Mouse (Mus musculus): ENCODE measurements around the gene Kcnma1. TPM values are rescaled to one million over a fixed set of nuclear protein-coding genes. Genes with fewer than 3 reads are reported as not detected.

The Kcnma1 gene
- polyA plus RNA-seq, 1 experiment from 2014 or later: 6.5 TPM

DNA sequence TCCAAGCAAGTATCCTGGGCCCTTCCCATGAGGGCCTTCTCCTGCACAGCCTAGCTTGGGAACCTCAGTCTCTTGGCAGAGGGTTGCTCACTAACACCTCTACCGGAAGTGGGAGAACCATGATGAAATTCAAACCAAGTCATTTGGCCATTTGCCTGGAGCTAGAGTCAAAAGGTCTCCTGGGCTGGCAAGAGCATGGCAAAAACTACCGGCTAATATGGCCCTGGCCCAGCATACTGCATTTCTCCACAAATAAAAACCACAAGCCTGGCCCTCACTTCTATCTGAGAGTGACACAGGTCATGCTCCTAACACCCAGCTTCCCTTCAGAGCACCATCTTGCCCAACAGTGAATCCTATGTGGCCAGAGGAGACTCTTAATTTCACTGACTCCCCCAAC lies 159.3 kb downstream of the Kcnma1 start:
- H3K9me3 ChIP-seq (replicated peaks): no peaks in the 10 kb centered on the region
- no peak overlapping the region for H3K4me2 ChIP-seq (replicated peaks)
- 48% methylated on average over 2 of the region's 2 CpGs for WGBS
- H3K4me1 ChIP-seq: no peaks in the 10 kb centered on the region
- H3K27me3 ChIP-seq: no peaks in the 10 kb centered on the region
- no peak overlapping the region for H3K4me3 ChIP-seq (replicated peaks)
- H3K36me3 ChIP-seq: no peaks in the 10 kb centered on the region
- ATAC-seq (ENCODE audit: insufficient number of reproducible peaks, low FRiP score, low TSS enrichment, low read depth): no peak
- H3K27ac ChIP-seq (replicated peaks): no peak overlapping the region
- no peak overlapping the region for H3K9ac ChIP-seq

DNA sequence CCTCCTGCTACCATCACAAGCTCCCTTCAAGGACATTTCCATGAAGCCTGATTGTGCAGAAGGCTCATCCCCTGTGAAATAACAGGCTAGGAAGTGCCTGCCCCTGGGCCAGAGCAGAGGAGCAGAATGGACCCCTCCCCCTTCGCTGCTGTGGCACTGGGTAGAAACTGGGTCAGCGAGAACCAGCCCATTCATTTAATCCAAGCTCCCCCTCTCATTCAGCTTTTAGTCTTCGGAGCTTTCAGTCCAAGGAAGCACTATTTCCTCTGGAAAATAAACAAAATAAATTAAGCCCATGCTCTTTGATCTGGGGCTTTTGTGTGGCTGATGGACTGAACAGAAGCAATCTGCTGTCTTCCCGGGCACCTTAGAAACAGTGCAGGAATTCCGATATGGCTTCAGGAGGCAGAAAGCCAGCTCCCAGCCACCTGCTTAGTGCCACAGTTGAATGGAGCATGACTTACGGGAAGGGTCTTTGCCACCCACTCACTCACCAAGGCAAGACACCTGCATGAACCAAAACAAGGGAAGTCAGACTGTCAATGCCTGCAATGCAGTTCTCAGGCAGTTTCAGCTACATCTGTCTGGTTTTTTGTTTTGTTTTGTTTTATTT lies 165.7 kb downstream of the Kcnma1 start:
- no peaks in the 10 kb centered on the region for H3K36me3 ChIP-seq
- no peak overlapping the region for H3K4me3 ChIP-seq (replicated peaks)
- H3K4me1 ChIP-seq: no peaks in the 10 kb centered on the region
- no peaks in the 10 kb centered on the region for H3K27me3 ChIP-seq
- ATAC-seq (ENCODE audit: insufficient number of reproducible peaks, low FRiP score, low TSS enrichment, low read depth): no peak
- H3K4me2 ChIP-seq (replicated peaks): no peak overlapping the region
- no peaks in the 10 kb centered on the region for H3K9me3 ChIP-seq (replicated peaks)
- WGBS: 34% methylated on average over 6 of the region's 6 CpGs
- H3K27ac ChIP-seq (replicated peaks): no peak overlapping the region
- no peak overlapping the region for H3K9ac ChIP-seq

- ATAC-seq (ENCODE audit: insufficient number of reproducible peaks, low FRiP score, low TSS enrichment, low read depth): no peak
- no peak overlapping the region for H3K27ac ChIP-seq (replicated peaks)
- 80% methylated on average over 4 of the region's 4 CpGs for WGBS
Observed at GRCm38 (mm10) chr14:23846706-23847105, 167.6 kb downstream of the Kcnma1 start.

DNA sequence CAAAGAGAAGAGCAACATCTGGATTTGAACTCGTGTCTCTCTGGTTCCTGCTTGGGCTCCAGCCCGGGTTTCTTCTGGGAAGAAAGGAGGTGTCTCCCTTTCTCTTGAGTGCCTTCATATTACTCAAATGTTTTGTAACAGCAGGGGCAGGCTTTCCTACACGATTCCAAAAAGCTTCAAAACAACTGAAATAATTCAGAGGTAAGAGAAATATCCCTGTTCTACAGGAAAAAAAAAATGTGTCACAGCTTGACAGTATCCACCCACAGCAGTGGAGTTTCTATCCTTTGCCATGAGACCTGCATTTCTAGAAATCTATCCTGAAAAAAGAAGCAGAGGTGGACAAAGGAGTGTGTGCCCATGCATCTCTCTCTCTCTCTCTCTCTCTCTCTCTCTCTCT lies 172.3 kb downstream of the Kcnma1 start:
- Histone ChIP-seq H3K4me1 (no peaks in the 10 kb centered on the region), H3K4me3 (replicated peaks) (no peak overlapping the region), H3K9me3 (replicated peaks) (no peaks in the 10 kb centered on the region), H3K27ac (replicated peaks) (no peak overlapping the region), H3K9ac (no peak overlapping the region), H3K4me2 (replicated peaks) (no peak overlapping the region), H3K36me3 (no peaks in the 10 kb centered on the region), H3K27me3 (no peaks in the 10 kb centered on the region)
- no peak for ATAC-seq (ENCODE audit: insufficient number of reproducible peaks, low FRiP score, low TSS enrichment, low read depth)
- 70% methylated on average over 3 of the region's 3 CpGs for WGBS

More at GRCm38 (mm10) chr14:23846706-23847105, 167.6 kb downstream of the Kcnma1 start:
- H3K4me2 ChIP-seq (replicated peaks): no peak overlapping the region
- H3K27me3 ChIP-seq: no peaks in the 10 kb centered on the region
- H3K9ac ChIP-seq: no peak overlapping the region
- H3K9me3 ChIP-seq (replicated peaks): no peaks in the 10 kb centered on the region
- no peak overlapping the region for H3K4me3 ChIP-seq (replicated peaks)
- H3K4me1 ChIP-seq: no peaks in the 10 kb centered on the region
- H3K36me3 ChIP-seq: no peaks in the 10 kb centered on the region

DNA sequence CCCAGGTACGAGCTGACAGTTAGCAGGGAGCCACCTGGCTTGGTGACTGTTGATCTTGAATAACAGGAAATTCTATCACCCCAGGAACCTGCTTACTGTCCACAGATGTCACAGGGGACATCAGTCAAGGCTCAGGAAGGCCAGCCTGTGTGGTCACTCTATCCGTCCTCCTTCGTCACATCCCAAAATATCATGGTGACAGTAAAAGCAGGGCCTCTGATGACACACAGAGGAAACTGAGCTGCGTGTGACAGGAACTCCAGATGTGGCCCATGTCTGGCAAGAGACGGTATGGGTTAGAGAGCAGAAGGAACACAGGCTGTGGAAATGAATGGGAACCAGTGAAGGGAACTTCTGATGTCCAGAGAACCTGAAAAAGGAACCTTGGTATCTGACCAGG lies 174.7 kb downstream of the Kcnma1 start:
- Histone ChIP-seq H3K27ac (replicated peaks) (no peak overlapping the region), H3K4me2 (replicated peaks) (no peak overlapping the region), H3K4me1 (no peaks in the 10 kb centered on the region), H3K9ac (no peak overlapping the region), H3K36me3 (no peaks in the 10 kb centered on the region), H3K27me3 (no peaks in the 10 kb centered on the region), H3K4me3 (replicated peaks) (no peak overlapping the region), H3K9me3 (replicated peaks) (no peaks in the 10 kb centered on the region)
- 63% methylated on average over 5 of the region's 5 CpGs for WGBS
- ATAC-seq (ENCODE audit: insufficient number of reproducible peaks, low FRiP score, low TSS enrichment, low read depth): no peak

GRCm38 (mm10) chr14:23835387-23836111 lies 178.7 kb downstream of the Kcnma1 start:
- no peak for ATAC-seq (ENCODE audit: insufficient number of reproducible peaks, low FRiP score, low TSS enrichment, low read depth)
- Histone ChIP-seq H3K27me3 (no peaks in the 10 kb centered on the region), H3K4me3 (replicated peaks) (no peak overlapping the region), H3K27ac (replicated peaks) (no peak overlapping the region), H3K4me2 (replicated peaks) (no peak overlapping the region), H3K9ac (no peak overlapping the region), H3K9me3 (replicated peaks) (no peaks in the 10 kb centered on the region), H3K36me3 (no peaks in the 10 kb centered on the region), H3K4me1 (no peaks in the 10 kb centered on the region)
- WGBS: 42% methylated on average over 10 of the region's 10 CpGs

DNA sequence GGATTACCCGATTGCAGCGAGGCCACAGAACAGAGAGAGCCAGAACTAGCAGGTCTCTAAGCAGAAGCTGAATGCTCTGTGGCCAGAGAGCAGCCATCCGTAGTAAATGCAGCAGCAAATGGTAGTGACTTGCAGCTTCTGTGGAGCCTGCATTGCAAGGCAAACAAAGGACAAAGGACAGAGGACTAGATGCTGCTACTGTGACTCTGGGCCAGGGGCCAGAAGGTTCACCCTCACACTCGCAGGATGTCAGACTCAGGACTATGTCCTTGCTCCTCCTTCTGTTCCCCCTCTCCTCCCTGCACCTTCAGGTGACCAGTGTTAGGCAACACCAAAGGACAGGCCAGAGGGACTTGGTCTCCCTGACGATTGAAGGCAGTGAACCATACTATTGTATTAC lies 183.0 kb downstream of the Kcnma1 start:
- H3K27ac ChIP-seq (replicated peaks): no peak overlapping the region
- no peaks in the 10 kb centered on the region for H3K4me1 ChIP-seq
- no peak overlapping the region for H3K9ac ChIP-seq
- H3K36me3 ChIP-seq: no peaks in the 10 kb centered on the region
- H3K9me3 ChIP-seq (replicated peaks): no peaks in the 10 kb centered on the region
- H3K27me3 ChIP-seq: no peaks in the 10 kb centered on the region
- H3K4me2 ChIP-seq (replicated peaks): no peak overlapping the region
- WGBS: 44% methylated on average over 5 of the region's 5 CpGs
- no peak for ATAC-seq (ENCODE audit: insufficient number of reproducible peaks, low FRiP score, low TSS enrichment, low read depth)
- H3K4me3 ChIP-seq (replicated peaks): no peak overlapping the region

GRCm38 (mm10) chr14:23830316-23830715 lies 184.0 kb downstream of the Kcnma1 start:
- WGBS: 42% methylated on average over 4 of the region's 4 CpGs

DNA sequence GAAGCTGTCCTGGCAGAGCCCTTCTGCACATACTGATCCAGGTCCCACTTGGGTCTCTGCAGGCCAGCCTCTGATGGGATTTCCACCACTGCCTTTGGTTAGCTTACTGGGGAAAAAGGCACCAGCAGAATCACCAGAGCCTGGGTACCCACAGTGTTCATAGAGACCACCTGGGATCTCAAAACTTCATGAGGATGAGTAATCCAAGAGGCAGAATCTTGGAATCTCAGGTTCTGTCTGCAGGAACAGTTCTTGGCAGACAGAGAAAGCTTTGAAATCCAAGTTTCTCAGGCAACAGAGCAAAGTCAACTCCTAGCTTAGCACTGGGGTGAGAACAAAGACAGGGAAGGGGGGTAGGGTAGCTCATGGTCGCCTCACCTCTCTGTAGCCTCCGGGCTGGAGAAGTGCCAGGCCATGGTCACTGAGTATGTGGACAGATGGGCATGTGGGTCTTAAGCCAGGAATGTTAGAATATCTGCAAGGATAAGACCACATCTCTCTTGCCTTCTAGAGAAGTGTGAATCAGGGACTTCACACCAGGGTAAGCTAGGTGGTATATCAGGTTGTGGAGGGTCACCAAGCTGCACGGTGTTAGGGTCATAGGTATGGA lies 185.5 kb downstream of the Kcnma1 start:
- H3K4me2 ChIP-seq (replicated peaks): no peak overlapping the region
- no peak for ATAC-seq (ENCODE audit: insufficient number of reproducible peaks, low FRiP score, low TSS enrichment, low read depth)
- no peak overlapping the region for H3K4me3 ChIP-seq (replicated peaks)
- no peak overlapping the region for H3K9ac ChIP-seq
- no peak overlapping the region for H3K27ac ChIP-seq (replicated peaks)
- WGBS: 78% methylated on average over 3 of the region's 3 CpGs
- H3K9me3 ChIP-seq (replicated peaks): no peaks in the 10 kb centered on the region
- H3K4me1 ChIP-seq: no peaks in the 10 kb centered on the region
- H3K27me3 ChIP-seq: no peaks in the 10 kb centered on the region
- no peaks in the 10 kb centered on the region for H3K36me3 ChIP-seq

More at GRCm38 (mm10) chr14:23830316-23830715, 184.0 kb downstream of the Kcnma1 start:
- Histone ChIP-seq H3K4me2 (replicated peaks) (no peak overlapping the region), H3K27ac (replicated peaks) (no peak overlapping the region), H3K27me3 (no peaks in the 10 kb centered on the region), H3K36me3 (no peaks in the 10 kb centered on the region), H3K4me3 (replicated peaks) (no peak overlapping the region), H3K9me3 (replicated peaks) (no peaks in the 10 kb centered on the region), H3K4me1 (no peaks in the 10 kb centered on the region), H3K9ac (no peak overlapping the region)
- ATAC-seq (ENCODE audit: insufficient number of reproducible peaks, low FRiP score, low TSS enrichment, low read depth): no peak

DNA sequence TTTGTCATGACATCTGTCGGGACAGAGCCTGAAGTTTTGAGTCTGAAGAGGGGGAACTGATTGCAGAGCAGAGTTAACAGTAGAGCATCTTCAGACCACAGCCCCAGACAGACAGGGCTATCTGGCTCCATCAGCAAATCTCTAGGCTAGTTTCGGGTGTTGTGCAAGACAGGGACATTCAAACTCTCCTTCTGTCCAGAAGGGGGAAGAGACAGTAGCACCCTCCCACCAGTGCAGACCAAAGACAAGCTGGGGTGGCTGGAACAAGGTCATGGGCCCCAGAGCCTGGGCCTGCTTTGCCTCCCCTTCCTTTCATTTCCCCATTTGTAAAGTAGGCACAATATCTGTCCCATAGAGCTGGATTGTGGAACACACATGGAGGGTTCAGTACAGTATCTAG lies 189.4 kb downstream of the Kcnma1 start:
- H3K27ac ChIP-seq (replicated peaks): no peak overlapping the region
- H3K4me1 ChIP-seq: no peaks in the 10 kb centered on the region
- no peak overlapping the region for H3K4me2 ChIP-seq (replicated peaks)
- 73% methylated on average over 2 of the region's 2 CpGs for WGBS
- no peak overlapping the region for H3K9ac ChIP-seq
- no peaks in the 10 kb centered on the region for H3K36me3 ChIP-seq
- H3K27me3 ChIP-seq: no peaks in the 10 kb centered on the region
- ATAC-seq (ENCODE audit: insufficient number of reproducible peaks, low FRiP score, low TSS enrichment, low read depth): no peak
- H3K4me3 ChIP-seq (replicated peaks): no peak overlapping the region
- H3K9me3 ChIP-seq (replicated peaks): no peaks in the 10 kb centered on the region

DNA sequence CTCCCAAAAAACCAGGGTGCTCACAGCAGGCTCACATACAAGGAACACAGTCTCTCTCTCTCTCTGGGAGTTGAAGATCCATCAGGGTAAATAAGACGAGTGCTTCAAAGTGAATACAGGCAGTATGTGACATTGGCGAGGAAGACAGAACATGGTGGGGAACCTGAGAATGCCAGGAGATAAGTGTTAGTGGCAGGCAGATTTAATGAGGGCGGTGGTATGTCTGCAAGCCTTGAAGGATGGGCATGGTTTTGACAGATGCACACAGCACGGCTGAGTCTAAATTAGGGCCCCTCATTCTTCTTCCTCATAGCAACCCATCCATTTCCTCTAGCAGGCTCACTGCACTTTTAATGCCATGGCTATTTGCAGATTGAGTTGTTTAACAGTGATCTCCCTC lies 190.0 kb downstream of the Kcnma1 start:
- Histone ChIP-seq H3K36me3 (no peaks in the 10 kb centered on the region), H3K9ac (no peak overlapping the region), H3K27ac (replicated peaks) (no peak overlapping the region), H3K4me2 (replicated peaks) (no peak overlapping the region), H3K4me1 (no peaks in the 10 kb centered on the region), H3K27me3 (no peaks in the 10 kb centered on the region), H3K4me3 (replicated peaks) (no peak overlapping the region), H3K9me3 (replicated peaks) (no peaks in the 10 kb centered on the region)
- 56% methylated on average over 4 of the region's 4 CpGs for WGBS
- no peak for ATAC-seq (ENCODE audit: insufficient number of reproducible peaks, low FRiP score, low TSS enrichment, low read depth)
